Comparison of ENCODE assay signal across 8 mouse cellular contexts in the genomic region with DNA sequence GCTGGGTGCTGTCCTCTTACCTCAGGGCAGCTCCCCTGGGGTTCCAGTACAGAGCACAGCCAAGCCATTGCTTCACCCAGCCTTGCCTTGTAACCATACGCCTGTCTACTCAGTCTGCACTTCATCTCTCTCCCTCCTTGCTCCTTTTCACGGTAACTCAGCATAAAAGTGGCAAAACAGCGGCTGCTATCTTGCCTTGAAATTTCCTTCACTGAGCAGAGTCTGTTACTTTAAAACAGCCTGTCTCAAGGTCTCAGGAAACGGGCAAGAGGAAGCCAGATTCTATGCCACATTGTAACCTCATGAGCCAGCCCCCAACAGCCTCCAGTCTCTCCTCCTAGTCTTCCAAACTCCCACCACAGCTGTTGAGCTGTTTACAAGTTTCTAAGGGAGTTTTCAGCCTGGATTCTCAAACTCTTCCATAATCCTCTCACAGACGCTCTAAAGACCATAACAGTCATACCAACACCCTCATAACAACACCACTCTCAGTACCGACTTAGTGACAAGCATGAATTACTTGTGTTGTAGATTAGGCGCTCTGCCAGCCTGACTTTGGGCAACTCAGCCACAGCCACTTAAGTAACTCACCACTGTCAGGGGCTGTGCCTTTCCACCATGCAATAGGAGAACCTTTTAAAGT. TPM values are rescaled to one million over a fixed set of nuclear protein-coding genes. Genes with fewer than 3 reads are reported as not detected.
DNase-seq lines count a peak whose midpoint lies in the region; ATAC-seq lines count a peak whose summit lies in the region.

No protein-coding gene starts in this region.

- peaks cover 10% of the 10 kb centered on the region; the same call in 1 of the 2 replicates for H3K36me3 ChIP-seq in embryonic facial prominence, embryonic 14.5 days (ENCODE audit: control insufficient read depth, insufficient read depth, low read length)
- peaks cover 20% of the 10 kb centered on the region for H3K36me3 ChIP-seq in limb, embryonic 12.5 days
- no peaks in the 10 kb centered on the region for H3K36me3 ChIP-seq in midbrain, embryonic 14.5 days (ENCODE audit: control insufficient read depth, insufficient read depth, low read length)

- ATAC-seq in embryonic facial prominence, embryonic 14.5 days (ENCODE audit: low read depth): peak; percentile 53
- ATAC-seq in limb, embryonic 12.5 days (ENCODE audit: insufficient number of reproducible peaks, insufficient read depth, low FRiP score, low TSS enrichment, low read depth): no peak
- peak; percentile 40; the same call in 1 of the 2 replicates for ATAC-seq in neutrophil, adult 5-6 weeks (ENCODE audit: extremely low read depth, insufficient number of reproducible peaks, low FRiP score, poor library complexity, severe bottlenecking)
- ATAC-seq in midbrain, embryonic 14.5 days (ENCODE audit: low FRiP score, low TSS enrichment): no peak

- H3K4me3 ChIP-seq in embryonic facial prominence, embryonic 14.5 days (ENCODE audit: low read depth, low read length): no peak overlapping the region
- H3K4me3 ChIP-seq in limb, embryonic 12.5 days (replicated peaks): no peak overlapping the region
- H3K4me3 ChIP-seq in midbrain, embryonic 14.5 days (replicated peaks; ENCODE audit: low read depth, low read length): no peak overlapping the region

- DNase-seq in gastrocnemius, postnatal 10 days: peak; percentile 35
- DNase-seq in gastrocnemius, postnatal 36 days: no peak
- DNase-seq in embryonic facial prominence, embryonic 14.5 days (ENCODE audit: low spot score): peak; percentile 74
- no peak for DNase-seq in urinary bladder, adult 18-20 months (ENCODE audit: low spot score in 2 of 2)
- DNase-seq in midbrain, embryonic 14.5 days: no peak
- DNase-seq in cerebellum, adult 11-12 months: no peak

- peaks cover 13% of the 10 kb centered on the region; the same call in 1 of the 2 replicates for H3K4me1 ChIP-seq in embryonic facial prominence, embryonic 14.5 days (ENCODE audit: control insufficient read depth, insufficient read depth, low read length)
- 0 out of 2 replicates have a peak, but pooled peaks cover 3% of the 10 kb centered on the region for H3K4me1 ChIP-seq in limb, embryonic 12.5 days (replicated peaks)
- no peaks in the 10 kb centered on the region for H3K4me1 ChIP-seq in midbrain, embryonic 14.5 days (ENCODE audit: control insufficient read depth, insufficient read depth, low read length)

- H3K9ac ChIP-seq in embryonic facial prominence, embryonic 14.5 days (ENCODE audit: low read depth, low read length): 0 out of 2 replicates have a peak overlapping the region, but pooled peaks have one; percentile 10
- no peak overlapping the region for H3K9ac ChIP-seq in limb, embryonic 12.5 days (replicated peaks)
- no peak overlapping the region for H3K9ac ChIP-seq in midbrain, embryonic 14.5 days (replicated peaks; ENCODE audit: low read length)

- H3K27ac ChIP-seq in embryonic facial prominence, embryonic 14.5 days (replicated peaks; ENCODE audit: low read depth, low read length): peak overlapping the region; percentile 74
- H3K27ac ChIP-seq in limb, embryonic 12.5 days: peak overlapping the region; percentile 71
- H3K27ac ChIP-seq in midbrain, embryonic 14.5 days (replicated peaks; ENCODE audit: low read depth, low read length): no peak overlapping the region

- intact Hi-C loops in gastrocnemius, postnatal 36 days (cut with DNase I): no loop called here

- no peaks in the 10 kb centered on the region for H3K9me3 ChIP-seq in embryonic facial prominence, embryonic 14.5 days (ENCODE audit: control insufficient read depth, low read length)
- H3K9me3 ChIP-seq in limb, embryonic 12.5 days: no peaks in the 10 kb centered on the region
- H3K9me3 ChIP-seq in midbrain, embryonic 14.5 days (ENCODE audit: control insufficient read depth, low read length): no peaks in the 10 kb centered on the region

- 35% methylated on average over 7 of the region's 7 CpGs for WGBS in embryonic facial prominence, embryonic 14.5 days
- 46% methylated on average over 7 of the region's 7 CpGs for WGBS in limb, embryonic 12.5 days
- 74% methylated on average over 7 of the region's 7 CpGs for WGBS in midbrain, embryonic 14.5 days

- H3K4me2 ChIP-seq in embryonic facial prominence, embryonic 14.5 days (ENCODE audit: low read depth, low read length): 0 out of 2 replicates have a peak overlapping the region, but pooled peaks have one; percentile 20
- peak overlapping the region; percentile 13; the same call in 1 of the 2 replicates for H3K4me2 ChIP-seq in limb, embryonic 12.5 days
- no peak overlapping the region for H3K4me2 ChIP-seq in midbrain, embryonic 14.5 days (ENCODE audit: low read length)

- no peaks in the 10 kb centered on the region for H3K27me3 ChIP-seq in embryonic facial prominence, embryonic 14.5 days (replicated peaks; ENCODE audit: control insufficient read depth, insufficient read depth, low read length)
- H3K27me3 ChIP-seq in limb, embryonic 12.5 days: no peaks in the 10 kb centered on the region
- no peaks in the 10 kb centered on the region for H3K27me3 ChIP-seq in midbrain, embryonic 14.5 days (ENCODE audit: control insufficient read depth, insufficient read depth, low read length)

RNA-seq across cellular contexts. Expression of gene Il22ra2, which starts 8.6 kb away (rescaled TPM):
- not detected for total RNA-seq in gastrocnemius, postnatal 10 days (2021)
- not detected for total RNA-seq in gastrocnemius, postnatal 36 days (2021)
- polyA plus RNA-seq in embryonic facial prominence, embryonic 14.5 days (2014; fragmentation: Nextera tagmentation; extraction: Ambion mirVana): 0.11 TPM in 1 of 2 replicates, not detected in the other
- not detected in 2 replicates for polyA plus RNA-seq in limb, embryonic 12.5 days (2016; fragmentation: Nextera tagmentation; extraction: Ambion mirVana)
- total RNA-seq in neutrophil, adult 5-6 weeks (2017): 0.47 and 1.1 TPM in 2 replicates
- polyA plus RNA-seq in midbrain, embryonic 14.5 days (2014; fragmentation: Nextera tagmentation; extraction: Ambion mirVana): not detected in 2 replicates

RNA-seq across cellular contexts. Expression of gene Ifngr1, which starts 21.5 kb away (rescaled TPM):
- 10 to 100 TPM; 31.6 to 34.7 TPM for total RNA-seq in gastrocnemius, postnatal 10 days (2021)
- total RNA-seq in gastrocnemius, postnatal 36 days (2021): 10 to 100 TPM; 25.7 to 28.1 TPM
- 57.4 and 60.5 TPM in 2 replicates for polyA plus RNA-seq in embryonic facial prominence, embryonic 14.5 days (2014; fragmentation: Nextera tagmentation; extraction: Ambion mirVana)
- 38.5 and 39.7 TPM in 2 replicates for polyA plus RNA-seq in limb, embryonic 12.5 days (2016; fragmentation: Nextera tagmentation; extraction: Ambion mirVana)
- total RNA-seq in neutrophil, adult 5-6 weeks (2017): 226 and 254 TPM in 2 replicates
- 16.6 and 23.9 TPM in 2 replicates for polyA plus RNA-seq in midbrain, embryonic 14.5 days (2014; fragmentation: Nextera tagmentation; extraction: Ambion mirVana)

Comparison
In these comparisons a context has a peak if more than half of its experiments do, and no peak if none do; other contexts are left out.
1. DNase-seq: peak in gastrocnemius, postnatal 10 days (single experiment) and embryonic facial prominence, embryonic 14.5 days (single experiment); none in gastrocnemius, postnatal 36 days (0 of 2), urinary bladder, adult 18-20 months (0 of 2), midbrain, embryonic 14.5 days (single experiment) and cerebellum, adult 11-12 months (single experiment).
2. ATAC-seq: peak in embryonic facial prominence, embryonic 14.5 days (single experiment) and neutrophil, adult 5-6 weeks (single experiment); none in limb, embryonic 12.5 days (single experiment) and midbrain, embryonic 14.5 days (single experiment).